Mouse (Mus musculus): Measurements from ENCODE around the gene Itgad. TPM values are rescaled to one million over a fixed set of nuclear protein-coding genes. Genes with fewer than 3 reads are reported as not detected.

The Itgad gene
- polyA plus RNA-seq, 1 experiment from 2014 or later, result not detected

- H3K9ac ChIP-seq, result no peak overlapping the region
- ATAC-seq (ENCODE audit: low read depth), result no peak
- no peak overlapping the region for H3K4me3 ChIP-seq (replicated peaks)
- no peaks in the 10 kb centered on the region; the same call in 1 of the 2 replicates for H3K4me1 ChIP-seq (replicated peaks)
- no peaks in the 10 kb centered on the region for H3K9me3 ChIP-seq (replicated peaks)
- H3K4me2 ChIP-seq, result no peak overlapping the region
- 27% methylated on average over 6 of the region's 6 CpGs for WGBS (ENCODE audit: insufficient replicate concordance)
- H3K36me3 ChIP-seq, result no peaks in the 10 kb centered on the region
- no peak overlapping the region for H3K27ac ChIP-seq
- DNase-seq, result no peak
- H3K27me3 ChIP-seq, result no peaks in the 10 kb centered on the region
Observed at GRCm38 (mm10) chr7:128180546-128180945, 26.4 kb downstream of the Itgad start.

- Histone ChIP-seq H3K4me1 (replicated peaks) (no peaks in the 10 kb centered on the region; the same call in 1 of the 2 replicates), H3K4me2 (no peak overlapping the region), H3K27ac (no peak overlapping the region), H3K9me3 (replicated peaks) (no peaks in the 10 kb centered on the region), H3K4me3 (replicated peaks) (no peak overlapping the region), H3K36me3 (no peaks in the 10 kb centered on the region), H3K9ac (no peak overlapping the region), H3K27me3 (no peaks in the 10 kb centered on the region)
- ATAC-seq (ENCODE audit: low read depth), result no peak
- 67% methylated on average over 10 of the region's 10 CpGs for WGBS (ENCODE audit: insufficient replicate concordance)
- no peak for DNase-seq
Observed at GRCm38 (mm10) chr7:128181691-128182090, 27.5 kb downstream of the Itgad start.

DNA sequence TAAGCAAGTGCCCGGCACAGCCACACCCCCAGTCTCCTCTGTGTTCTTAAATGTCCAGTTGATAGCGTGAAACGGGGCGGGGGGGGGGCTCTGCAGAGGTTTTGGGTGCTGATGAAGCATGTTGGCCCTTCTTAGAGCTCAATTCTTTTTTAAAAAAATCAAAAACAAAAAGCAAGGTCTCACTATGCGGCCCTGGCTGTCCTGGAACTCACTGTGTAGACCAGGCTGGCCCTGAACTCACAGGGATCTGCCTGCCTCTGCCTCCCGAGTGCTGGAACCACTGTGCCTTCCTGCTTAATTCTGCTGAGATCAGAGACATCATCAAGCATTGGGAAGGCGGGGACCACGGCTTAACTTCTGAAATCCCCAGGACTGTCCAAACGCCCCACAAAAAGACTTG lies 47.4 kb downstream of the Itgad start:
- H3K4me3 ChIP-seq (replicated peaks), result no peak overlapping the region
- no peaks in the 10 kb centered on the region for H3K36me3 ChIP-seq
- H3K9me3 ChIP-seq (replicated peaks), result no peaks in the 10 kb centered on the region
- 74% methylated on average over 9 of the region's 9 CpGs for WGBS (ENCODE audit: insufficient replicate concordance)
- ATAC-seq (ENCODE audit: low read depth), result no peak
- no peaks in the 10 kb centered on the region for H3K4me1 ChIP-seq (replicated peaks)
- H3K27me3 ChIP-seq, result no peaks in the 10 kb centered on the region
- no peak for DNase-seq
- no peak overlapping the region for H3K27ac ChIP-seq
- no peak overlapping the region for H3K9ac ChIP-seq
- H3K4me2 ChIP-seq, result no peak overlapping the region

GRCm38 (mm10) chr7:128203071-128203470 lies 48.9 kb downstream of the Itgad start:
- Histone ChIP-seq H3K9me3 (replicated peaks) (no peaks in the 10 kb centered on the region), H3K27me3 (no peaks in the 10 kb centered on the region), H3K9ac (no peak overlapping the region), H3K4me1 (replicated peaks) (no peaks in the 10 kb centered on the region), H3K4me2 (no peak overlapping the region), H3K36me3 (no peaks in the 10 kb centered on the region), H3K4me3 (replicated peaks) (no peak overlapping the region), H3K27ac (no peak overlapping the region)
- ATAC-seq (ENCODE audit: low read depth), result no peak
- 73% methylated on average over 9 of the region's 9 CpGs for WGBS (ENCODE audit: insufficient replicate concordance)
- DNase-seq, result no peak

- no peaks in the 10 kb centered on the region for H3K4me1 ChIP-seq (replicated peaks)
- no peak overlapping the region for H3K9ac ChIP-seq
- no peaks in the 10 kb centered on the region for H3K9me3 ChIP-seq (replicated peaks)
- no peak overlapping the region for H3K4me3 ChIP-seq (replicated peaks)
- DNase-seq (no peak), ATAC-seq (ENCODE audit: low read depth) (no peak)
- no peak overlapping the region for H3K4me2 ChIP-seq
- WGBS (ENCODE audit: insufficient replicate concordance), result 77% methylated on average over 8 of the region's 8 CpGs
- H3K36me3 ChIP-seq, result no peaks in the 10 kb centered on the region
- H3K27me3 ChIP-seq, result no peaks in the 10 kb centered on the region
- H3K27ac ChIP-seq, result no peak overlapping the region
Observed at GRCm38 (mm10) chr7:128204179-128204578, 50.0 kb downstream of the Itgad start.

GRCm38 (mm10) chr7:128205695-128206094 lies 51.5 kb downstream of the Itgad start:
- no peaks in the 10 kb centered on the region for H3K9me3 ChIP-seq (replicated peaks)
- ATAC-seq (ENCODE audit: low read depth) (no peak), DNase-seq (no peak)
- H3K4me3 ChIP-seq (replicated peaks), result no peak overlapping the region
- no peak overlapping the region for H3K4me2 ChIP-seq
- 76% methylated on average over 18 of the region's 18 CpGs for WGBS (ENCODE audit: insufficient replicate concordance)
- H3K27ac ChIP-seq, result no peak overlapping the region
- H3K4me1 ChIP-seq (replicated peaks), result no peaks in the 10 kb centered on the region
- no peaks in the 10 kb centered on the region for H3K36me3 ChIP-seq
- no peaks in the 10 kb centered on the region for H3K27me3 ChIP-seq
- H3K9ac ChIP-seq, result no peak overlapping the region

DNA sequence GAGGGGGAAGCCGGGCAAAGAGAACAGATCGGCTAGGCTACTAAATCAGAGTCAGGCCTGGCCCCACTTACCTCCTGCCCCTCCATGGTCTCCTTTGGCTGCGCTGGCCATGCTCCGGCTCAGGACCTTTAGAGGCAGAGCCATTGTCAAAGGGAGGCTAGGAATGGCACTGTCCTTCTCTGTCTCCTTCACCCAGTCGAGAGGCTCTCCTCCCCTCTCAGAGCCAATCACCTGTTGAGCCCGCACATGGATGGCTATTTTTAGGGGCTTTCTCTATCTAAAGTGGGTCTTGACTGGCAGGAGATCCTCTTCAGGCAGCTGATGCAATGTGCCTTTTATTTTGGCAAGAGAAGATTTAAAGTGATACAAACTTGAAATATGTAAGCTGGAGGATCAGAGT lies 52.0 kb downstream of the Itgad start, which contains the start of gene Cox6a2:
Cox6a2 (minus strand) TSS at position 236 of the 400 bp plus-strand sequence.
- H3K4me3 ChIP-seq (replicated peaks), result no peak within 1 kb of the TSS
- no peak within 1 kb of the TSS for H3K4me2 ChIP-seq
- no peak within 1 kb of the TSS for H3K9ac ChIP-seq
- H3K27me3 ChIP-seq, result no peaks in the 10 kb centered on the region
- no peaks in the 10 kb centered on the region for H3K9me3 ChIP-seq (replicated peaks)
- DNase-seq (no peak), ATAC-seq (ENCODE audit: low read depth) (no peak)
- H3K27ac ChIP-seq, result no peak within 1 kb of the TSS
- H3K36me3 ChIP-seq, result no peaks in the 10 kb centered on the region
- H3K4me1 ChIP-seq (replicated peaks), result no peaks in the 10 kb centered on the region
- WGBS (ENCODE audit: insufficient replicate concordance), result 72% methylated on average over 6 of the region's 6 CpGs

- H3K9ac ChIP-seq, result no peak overlapping the region
- no peak overlapping the region for H3K4me2 ChIP-seq
- 4% methylated on average over 4 of the region's 4 CpGs for WGBS (ENCODE audit: insufficient replicate concordance)
- no peaks in the 10 kb centered on the region for H3K4me1 ChIP-seq (replicated peaks)
- no peaks in the 10 kb centered on the region for H3K27me3 ChIP-seq
- no peak overlapping the region for H3K27ac ChIP-seq
- no peak overlapping the region for H3K4me3 ChIP-seq (replicated peaks)
- DNase-seq (peak; percentile 17), ATAC-seq (ENCODE audit: low read depth) (no peak)
- H3K9me3 ChIP-seq (replicated peaks), result no peaks in the 10 kb centered on the region
- no peaks in the 10 kb centered on the region for H3K36me3 ChIP-seq
Observed at GRCm38 (mm10) chr7:128208187-128208586, 54.0 kb downstream of the Itgad start.

DNA sequence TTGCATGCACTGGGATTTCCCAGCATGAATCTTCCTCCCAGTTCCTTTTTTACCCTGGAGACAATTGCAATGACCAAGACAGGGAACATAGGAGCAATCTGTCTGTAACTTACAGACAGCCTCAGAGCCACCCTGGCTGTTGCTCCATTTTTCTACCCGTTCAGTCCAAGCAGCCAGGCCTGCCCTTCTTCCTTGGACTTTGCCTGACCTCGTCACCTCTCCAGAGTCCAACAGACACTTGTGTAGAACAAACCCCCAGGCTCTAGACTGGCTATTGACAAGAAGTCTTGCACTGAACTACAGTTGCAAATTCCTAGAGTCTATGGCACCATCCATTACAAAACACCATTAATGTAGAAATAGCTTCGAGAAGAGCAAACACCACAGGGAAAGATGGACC lies 55.6 kb downstream of the Itgad start:
- no peak overlapping the region for H3K4me3 ChIP-seq (replicated peaks)
- no peak overlapping the region for H3K4me2 ChIP-seq
- ATAC-seq (ENCODE audit: low read depth) (no peak), DNase-seq (no peak)
- H3K27me3 ChIP-seq, result no peaks in the 10 kb centered on the region
- 41% methylated on average over 3 of the region's 3 CpGs for WGBS (ENCODE audit: insufficient replicate concordance)
- no peaks in the 10 kb centered on the region for H3K36me3 ChIP-seq
- no peak overlapping the region for H3K27ac ChIP-seq
- no peaks in the 10 kb centered on the region for H3K4me1 ChIP-seq (replicated peaks)
- H3K9me3 ChIP-seq (replicated peaks), result no peaks in the 10 kb centered on the region
- H3K9ac ChIP-seq, result no peak overlapping the region

DNA sequence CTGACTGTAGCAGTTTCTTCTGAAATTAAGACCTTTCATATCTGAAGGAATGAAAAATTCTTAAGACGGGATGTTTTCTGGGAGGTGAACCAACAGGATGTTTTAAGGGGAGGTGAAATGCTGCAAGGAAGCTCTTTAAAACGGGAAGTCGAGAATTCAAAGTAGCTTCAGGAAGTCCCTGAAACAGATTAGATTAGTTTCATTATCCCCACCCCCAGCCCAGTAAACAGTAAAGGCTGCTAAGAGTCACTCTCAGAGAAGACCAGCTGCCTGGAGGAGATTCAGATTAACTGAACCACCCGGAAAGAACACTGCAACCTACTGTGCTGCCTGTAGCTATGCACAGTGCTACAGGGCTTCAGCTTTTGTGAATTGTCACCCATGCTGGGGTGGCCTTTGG lies 65.8 kb downstream of the Itgad start:
- H3K27me3 ChIP-seq, result no peaks in the 10 kb centered on the region
- 37% methylated on average over 4 of the region's 4 CpGs for WGBS (ENCODE audit: insufficient replicate concordance)

DNA sequence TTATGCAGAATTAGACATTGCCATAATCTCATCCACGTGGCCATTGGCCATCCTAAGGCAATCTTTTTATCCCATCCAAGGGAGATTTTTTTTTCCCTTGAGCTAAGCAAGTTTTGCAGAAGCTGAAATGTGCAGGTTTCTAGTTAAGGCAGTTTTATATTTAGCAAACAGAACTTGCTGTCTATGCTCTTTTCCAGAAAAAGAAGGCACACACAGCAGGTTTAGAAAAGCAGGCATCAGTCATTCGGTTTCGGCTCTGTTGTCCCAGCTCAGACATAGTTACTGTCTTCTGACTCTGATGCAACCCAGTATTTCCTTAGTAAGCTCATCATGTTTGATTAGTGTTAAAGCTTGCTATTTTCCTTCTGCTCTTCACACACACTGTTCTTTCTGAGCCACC lies 66.8 kb downstream of the Itgad start:
- Histone ChIP-seq H3K9ac (no peak overlapping the region), H3K4me1 (replicated peaks) (no peaks in the 10 kb centered on the region), H3K36me3 (no peaks in the 10 kb centered on the region), H3K4me2 (no peak overlapping the region), H3K9me3 (replicated peaks) (no peaks in the 10 kb centered on the region), H3K27ac (no peak overlapping the region), H3K4me3 (replicated peaks) (no peak overlapping the region), H3K27me3 (no peaks in the 10 kb centered on the region)
- no peak for ATAC-seq (ENCODE audit: low read depth)
- no peak for DNase-seq
- WGBS (ENCODE audit: insufficient replicate concordance), result 65% methylated on average over 3 of the region's 3 CpGs

More for the DNA sequence above, 65.8 kb downstream of the Itgad start:
- Histone ChIP-seq H3K9ac (no peak overlapping the region), H3K4me1 (replicated peaks) (no peaks in the 10 kb centered on the region), H3K9me3 (replicated peaks) (no peaks in the 10 kb centered on the region), H3K4me3 (replicated peaks) (no peak overlapping the region), H3K27ac (no peak overlapping the region), H3K36me3 (no peaks in the 10 kb centered on the region), H3K4me2 (no peak overlapping the region)
- DNase-seq (no peak), ATAC-seq (ENCODE audit: low read depth) (no peak)

DNA sequence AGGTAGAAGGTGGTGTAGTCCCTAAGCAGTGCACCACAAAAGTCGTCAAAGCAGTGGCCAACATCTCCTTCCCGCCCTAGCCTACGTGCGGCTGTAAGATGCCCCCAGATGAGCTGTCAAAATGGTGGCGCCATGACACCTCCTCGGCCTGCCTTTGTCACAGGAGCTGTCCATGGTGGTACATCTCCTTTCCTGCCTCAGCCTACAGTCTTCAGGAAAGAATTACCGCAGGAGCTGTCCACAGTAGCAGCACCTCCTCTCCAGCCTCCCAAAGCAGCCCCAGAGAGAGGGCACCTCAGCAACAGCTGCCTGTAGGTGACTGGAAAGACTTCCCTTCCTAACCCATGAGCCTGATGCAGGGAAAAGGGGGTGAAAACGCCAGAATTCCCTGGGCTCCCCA lies 77.6 kb downstream of the Itgad start:
- Histone ChIP-seq H3K4me2 (no peak overlapping the region), H3K36me3 (peaks cover 9% of the 10 kb centered on the region), H3K9ac (no peak overlapping the region), H3K27me3 (peaks cover 10% of the 10 kb centered on the region), H3K4me1 (replicated peaks) (peaks cover 8% of the 10 kb centered on the region), H3K27ac (no peak overlapping the region), H3K9me3 (replicated peaks) (no peaks in the 10 kb centered on the region), H3K4me3 (replicated peaks) (no peak overlapping the region)
- 30% methylated on average over 8 of the region's 8 CpGs for WGBS (ENCODE audit: insufficient replicate concordance)
- ATAC-seq (ENCODE audit: low read depth) (no peak), DNase-seq (no peak)
